Mouse (Mus musculus) cerebellum, adult 8-10 months (tissue): ENCODE data around the gene Mup15.
"Not testable (repeated sequence)": the region's sequence is repeated elsewhere in the genome, so short reads cannot be mapped to it uniquely, and the experiment has no call there.

ENCODE experiments used
- DNase-seq: peaks from one replicate; pipeline ENCODE4 v3.0.0; 2022

Mup15 gene

DNA sequence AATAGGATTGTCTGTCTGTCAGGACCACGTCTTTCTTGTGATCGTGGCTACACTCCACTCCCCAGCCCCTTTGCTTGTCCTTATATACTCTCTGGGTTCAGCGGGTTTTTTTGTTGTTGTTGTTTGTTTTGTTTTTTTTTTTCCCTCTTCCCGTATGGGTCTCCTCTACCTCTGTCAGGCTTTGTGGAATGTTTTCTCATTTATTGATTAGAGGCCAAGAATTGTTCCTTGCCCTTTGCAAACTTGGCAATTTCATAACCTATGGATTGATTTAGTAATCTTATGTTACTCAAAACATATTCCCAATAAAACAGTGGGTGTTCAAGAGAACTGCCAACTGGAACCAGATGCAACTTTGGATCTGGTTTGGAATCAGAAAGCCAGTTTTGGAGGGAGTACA is at the start of gene Mup15:
TSS of gene Mup15 (minus strand) at position 101 of the 400 bp plus-strand sequence.
- not testable (repeated sequence) for DNase-seq
